Mouse (Mus musculus) natural killer cell, adult 2 months (primary cell): Measurements from ENCODE around the gene Cenpn.

Experiments
- DNase-seq, 2 experiments: peaks; one replicate each; pipeline ENCODE4 v3.0.0; 2022; ENCODE audit warnings: low spot score in 2 of 2

Gene Cenpn

GRCm38 (mm10) chr8:116942284-116943058 lies 20.9 kb downstream of the Cenpn start:
- no peak for DNase-seq

- peak; percentile 67 to 81 for DNase-seq
Measured at GRCm38 (mm10) chr8:116943161-116943554, 21.6 kb downstream of the Cenpn start, which contains the start of gene Atmin. TSS of gene Atmin (plus strand) at chr8:116943393.

DNA sequence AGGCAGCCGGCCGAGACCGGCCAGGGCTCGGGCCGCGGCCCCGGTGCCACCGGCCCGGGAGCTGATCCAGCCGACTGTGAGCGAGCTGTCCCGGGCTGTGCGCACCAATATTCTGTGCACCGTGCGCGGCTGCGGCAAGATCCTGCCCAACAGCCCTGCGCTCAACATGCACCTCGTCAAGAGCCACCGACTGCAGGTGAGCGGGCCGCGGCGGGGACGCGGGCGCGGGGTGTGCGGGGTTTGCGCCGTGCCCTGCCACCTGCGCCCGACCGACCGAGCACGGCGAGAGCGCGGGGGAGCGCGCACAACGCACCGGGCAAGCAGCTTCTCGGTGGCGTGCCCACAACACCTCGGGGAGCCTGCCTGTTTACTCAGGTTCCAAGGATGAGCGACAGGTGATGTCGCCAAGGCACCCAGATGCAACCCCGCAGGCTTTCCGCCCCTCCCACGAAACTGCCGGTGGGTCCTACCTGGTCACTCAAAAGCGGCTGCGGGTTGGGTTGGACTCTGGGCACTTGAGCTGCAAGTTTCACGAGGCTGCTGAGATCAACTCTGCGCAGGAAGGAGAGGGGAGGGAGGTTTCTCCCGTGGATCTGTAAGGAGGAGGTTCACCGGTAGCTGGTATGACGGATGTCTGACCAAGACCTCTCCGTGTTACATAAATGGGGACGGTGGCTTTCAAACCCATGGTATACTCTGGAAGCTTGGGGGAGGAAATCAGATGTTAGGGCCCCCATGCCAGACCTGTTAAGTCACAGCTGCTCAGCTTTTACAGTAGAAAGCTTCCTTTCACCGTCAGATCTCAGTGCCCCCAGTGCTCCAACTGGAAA lies 22.2 kb downstream of the Cenpn start:
- peak; percentile 17 to 26 for DNase-seq

DNA sequence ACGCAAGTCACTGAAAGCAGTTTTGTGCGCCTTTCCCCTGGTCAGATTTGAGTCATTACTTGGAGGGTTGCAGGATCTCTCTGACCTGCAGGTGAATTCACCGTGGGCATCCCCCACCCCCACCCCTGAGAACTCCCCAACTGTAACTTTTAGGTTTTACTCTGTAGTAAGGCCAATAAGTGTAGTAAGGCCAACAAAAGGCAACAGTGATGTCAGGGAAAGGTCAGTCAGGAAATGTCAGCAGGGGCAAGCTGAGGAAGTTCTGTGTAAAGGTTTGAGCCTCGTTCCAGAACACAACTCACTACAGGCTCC lies 22.8 kb downstream of the Cenpn start:
- no peak for DNase-seq

- no peak for DNase-seq
Measured at GRCm38 (mm10) chr8:116945169-116945910, 23.8 kb downstream of the Cenpn start.

DNA sequence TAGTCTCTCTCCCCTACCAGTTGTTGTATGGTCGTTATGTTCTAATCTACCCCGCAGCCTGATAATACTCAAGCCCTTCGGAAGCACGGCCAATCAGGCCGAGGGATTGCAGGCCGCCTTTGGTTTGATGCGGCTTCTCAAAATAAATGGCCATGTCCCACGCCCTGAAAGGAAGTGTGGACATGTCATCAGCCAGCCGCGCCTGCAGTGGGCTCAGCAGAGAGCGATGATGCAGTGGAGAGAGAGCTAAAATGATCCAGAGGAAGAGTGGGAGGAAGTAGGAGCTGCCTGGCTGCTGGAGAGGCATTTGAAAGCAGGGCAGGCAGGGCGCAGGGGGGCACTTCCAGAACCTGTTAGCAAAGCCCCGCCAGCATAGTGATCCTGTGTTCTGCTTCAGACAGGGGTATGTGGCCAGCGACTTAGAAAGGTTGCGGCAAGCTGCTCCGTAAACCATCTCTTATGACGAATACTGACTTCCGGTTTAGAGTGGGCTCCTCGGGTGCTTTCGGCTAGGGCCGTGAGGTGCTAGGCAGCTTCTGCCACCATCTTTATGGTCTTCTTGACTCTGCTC lies 24.8 kb downstream of the Cenpn start:
- DNase-seq, result peak; percentile 49 to 53

- DNase-seq, result no peak
Measured at GRCm38 (mm10) chr8:116946851-116947250, 25.3 kb downstream of the Cenpn start.

DNA sequence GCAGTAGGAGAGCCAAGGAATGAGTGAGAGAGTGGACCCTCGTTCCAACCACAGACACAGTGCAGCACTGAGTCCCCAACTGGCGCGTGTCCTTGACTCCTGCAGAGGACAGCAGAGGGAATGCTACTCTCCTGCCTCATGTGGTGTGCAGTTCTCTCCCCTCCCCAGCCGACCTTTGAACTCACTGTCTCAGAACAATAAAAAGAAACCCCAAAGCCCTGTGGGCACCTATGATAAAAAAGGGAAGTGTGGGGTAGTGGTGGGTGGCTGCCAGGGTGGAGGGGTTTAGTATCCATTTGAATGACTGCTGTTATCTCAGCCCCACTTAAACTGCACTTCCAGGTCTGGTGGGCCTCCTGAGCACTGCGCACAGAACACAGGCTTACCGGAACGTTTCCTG lies 26.1 kb downstream of the Cenpn start:
- no peak for DNase-seq

DNA sequence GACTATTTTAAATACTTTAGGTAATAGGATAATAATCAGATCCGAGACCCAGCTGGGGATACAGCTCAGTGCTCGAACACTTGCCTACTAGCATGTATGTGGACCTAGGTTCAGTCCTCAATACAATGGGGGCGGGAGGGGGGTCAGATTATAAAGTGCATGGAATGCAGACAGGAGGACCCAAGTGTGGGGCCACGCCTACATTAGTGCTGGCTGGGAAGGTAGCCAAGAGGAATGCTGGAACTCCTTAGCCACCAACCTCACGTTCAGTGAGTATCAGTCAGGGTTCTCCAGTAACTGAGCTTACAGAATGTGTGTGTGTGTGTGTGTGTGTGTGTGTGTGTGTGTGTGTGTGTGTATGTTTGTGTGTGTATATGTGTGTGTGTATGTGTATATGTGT lies 29.8 kb downstream of the Cenpn start:
- DNase-seq, result no peak

DNA sequence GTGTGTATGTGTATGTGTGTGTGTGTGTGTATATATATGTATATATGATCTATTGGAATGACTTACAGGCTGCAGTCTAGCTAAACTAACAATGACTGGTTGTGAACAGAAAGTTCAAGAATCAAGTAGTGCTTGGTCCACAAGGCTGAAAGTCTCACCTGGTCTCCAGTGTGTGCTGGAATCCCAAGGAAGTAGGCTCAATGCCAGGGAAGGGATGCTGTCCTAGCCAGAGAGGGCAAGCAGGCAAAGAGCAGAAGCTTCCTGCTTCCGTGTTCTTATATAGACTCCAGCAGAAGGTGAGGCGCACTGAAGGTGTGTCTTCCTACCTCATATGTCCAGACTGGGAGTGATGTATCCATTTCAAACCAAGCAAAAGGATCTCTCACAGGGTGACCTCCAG lies 30.2 kb downstream of the Cenpn start:
- no peak for DNase-seq

DNA sequence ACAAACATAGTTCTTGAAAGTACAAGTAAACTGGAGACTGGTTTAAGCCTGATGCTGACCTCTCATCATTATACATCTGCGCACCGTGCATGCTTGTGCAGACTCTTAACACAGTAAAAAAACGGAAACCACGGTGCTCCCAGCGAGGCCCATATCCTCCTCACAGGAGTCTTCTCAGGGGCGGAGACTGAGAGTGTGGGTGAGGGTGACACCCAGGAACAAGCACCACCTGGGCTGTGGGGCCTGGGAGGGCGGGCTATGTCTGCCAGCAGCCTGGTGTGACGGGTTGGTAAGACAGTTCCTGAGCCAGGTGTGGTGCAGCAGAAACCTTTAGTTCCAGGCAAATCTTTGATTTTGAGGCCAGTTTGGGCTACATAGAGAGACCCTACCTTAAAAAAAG lies 30.9 kb downstream of the Cenpn start:
- DNase-seq, result no peak

DNA sequence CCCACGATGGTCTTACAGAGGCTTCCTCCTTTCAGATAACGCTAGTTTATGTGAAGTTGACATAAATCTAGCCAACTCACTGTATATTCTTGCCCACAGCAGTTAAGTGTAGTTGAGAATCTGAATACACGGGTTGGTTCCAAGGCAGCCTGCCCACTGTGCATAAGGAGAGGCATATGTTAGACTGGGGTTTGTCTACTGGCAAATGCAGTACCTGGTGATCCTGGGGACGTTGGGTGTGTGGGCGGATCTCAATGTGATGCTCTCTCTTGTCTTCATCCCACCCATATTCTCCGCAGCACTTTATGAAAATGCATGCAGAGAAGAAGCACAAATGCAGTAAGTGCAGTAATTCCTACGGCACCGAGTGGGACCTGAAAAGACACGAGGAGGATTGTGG lies 32.9 kb downstream of the Cenpn start:
- DNase-seq, result no peak

GRCm38 (mm10) chr8:116969531-116969930 lies 48.0 kb downstream of the Cenpn start:
- DNase-seq, result no peak

- DNase-seq, result no peak
Measured at GRCm38 (mm10) chr8:116975066-116975465, 53.5 kb downstream of the Cenpn start.

- DNase-seq, result no peak
Measured at GRCm38 (mm10) chr8:116975606-116976005, 54.1 kb downstream of the Cenpn start.

DNA sequence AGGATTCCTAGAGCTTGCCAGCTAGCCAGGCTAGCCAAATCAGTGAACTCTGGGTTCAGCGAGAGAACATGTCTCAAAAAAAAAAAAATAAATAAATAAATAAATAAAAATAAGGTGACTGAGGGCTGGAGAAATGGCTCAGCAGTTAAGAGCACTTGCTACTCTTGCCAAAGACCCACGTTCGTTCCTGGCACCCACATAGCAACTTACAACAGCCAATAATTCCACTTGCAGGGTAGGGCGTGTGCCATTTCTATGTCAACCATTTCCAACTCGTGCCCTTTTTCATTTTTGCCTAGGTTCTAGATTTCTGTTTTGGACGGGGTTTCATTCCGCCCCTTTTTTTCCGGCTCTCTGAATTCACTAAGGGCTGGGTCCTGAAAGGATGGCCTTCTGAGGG lies 56.5 kb downstream of the Cenpn start:
- DNase-seq, result no peak

DNA sequence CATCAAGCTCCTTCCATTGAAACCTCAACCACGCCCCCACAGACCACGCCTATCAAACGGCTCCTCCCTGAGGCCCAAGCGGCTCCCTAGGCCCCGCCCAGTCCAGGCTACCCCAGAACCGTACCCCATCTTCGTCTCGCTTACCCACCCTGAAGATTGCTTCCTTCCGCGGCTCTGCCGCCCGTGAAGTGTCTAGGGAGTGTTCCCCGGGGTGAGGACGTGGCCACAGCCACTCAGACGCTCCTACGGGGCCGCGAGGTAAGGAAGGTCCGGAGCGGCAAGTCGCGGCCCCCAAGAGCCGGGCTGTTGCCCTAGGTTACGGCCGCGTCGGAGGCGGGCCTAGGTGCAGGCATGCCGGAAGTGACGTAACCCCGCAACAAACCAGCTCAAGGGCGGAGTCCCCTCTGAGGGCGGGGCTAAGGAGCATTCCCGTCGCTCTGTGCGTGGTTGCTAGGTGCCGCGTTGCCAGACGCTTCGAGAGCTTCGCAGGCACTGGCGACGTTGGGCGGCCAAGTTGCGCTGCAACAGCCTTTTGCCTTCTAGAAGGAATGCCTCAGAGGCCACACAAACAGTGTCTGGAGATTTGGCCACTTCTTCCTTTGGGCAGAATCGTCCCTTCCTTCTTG lies 57.2 kb downstream of the Cenpn start, which contains the start of gene 1700030J22Rik:
Gene 1700030J22Rik (minus strand): TSS at position 329 of the 626 bp plus-strand sequence.
- peak; percentile 99 for DNase-seq

DNA sequence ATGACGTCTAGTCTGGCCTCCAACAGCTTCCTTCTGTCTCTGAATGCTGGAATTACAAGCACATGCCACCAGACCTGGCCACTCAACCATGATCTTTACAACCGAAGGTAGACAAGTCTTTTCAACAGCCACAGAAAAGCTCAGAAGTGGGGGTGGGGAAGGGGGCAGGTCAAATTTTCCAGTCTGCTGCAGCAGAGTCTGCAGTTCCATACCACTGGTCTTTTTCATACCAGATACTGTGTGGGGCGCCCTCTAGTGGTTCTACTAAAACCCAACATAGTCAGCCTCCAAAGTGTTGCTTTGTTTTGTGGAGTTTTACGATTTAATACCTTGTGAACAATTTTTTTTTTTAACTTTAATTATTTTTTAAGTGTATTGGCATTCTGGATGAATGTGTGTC lies 58.6 kb downstream of the Cenpn start:
- DNase-seq, result peak; percentile 58 to 72

GRCm38 (mm10) chr8:116989842-116990241 lies 68.3 kb downstream of the Cenpn start:
- no peak for DNase-seq
